Mouse (Mus musculus) kidney, embryonic 15.5 days (tissue): ENCODE measurements around the gene Fastkd5. TPM values are rescaled to one million over a fixed set of nuclear protein-coding genes. Genes with fewer than 3 reads are reported as not detected.

ENCODE experiments used
- ATAC-seq: fragments of 200-750 bp; cut with Nextera tagmentation; replicated peaks from 2 replicates; pipeline ENCODE4 v1.8.0; 2017; ENCODE audit warnings: moderate TSS enrichment; ENCODE audit not compliant: low FRiP score
- H3K27ac ChIP-seq: fragments of 300-500 bp; sonication (generic); 2 replicates; pipeline ENCODE4 v1.5.1; 2015; ENCODE audit warnings: mild to moderate bottlenecking, inconsistent platforms
- H3K27me3 ChIP-seq: fragments of 300-500 bp; sonication (generic); 2 replicates; pipeline ENCODE4 v1.6.1; 2015; ENCODE audit warnings: inconsistent platforms
- H3K36me3 ChIP-seq: fragments of 300-500 bp; sonication (generic); 2 replicates; pipeline ENCODE4 v1.6.1; 2015; ENCODE audit warnings: inconsistent platforms
- H3K4me1 ChIP-seq: fragments of 300-500 bp; sonication (generic); 2 replicates; pipeline ENCODE4 v1.6.1; 2015; ENCODE audit warnings: inconsistent platforms
- H3K4me2 ChIP-seq: fragments of 300-500 bp; sonication (generic); 2 replicates; pipeline ENCODE4 v1.6.1; 2015; ENCODE audit warnings: moderate library complexity, mild to moderate bottlenecking, inconsistent platforms
- H3K4me3 ChIP-seq: fragments of 300-500 bp; sonication (generic); replicated peaks from 2 replicates; pipeline ENCODE4 v1.5.1; 2015; ENCODE audit warnings: mild to moderate bottlenecking, inconsistent platforms
- H3K9ac ChIP-seq: fragments of 300-500 bp; sonication (generic); 2 replicates; pipeline ENCODE4 v1.6.1; 2015; ENCODE audit warnings: mild to moderate bottlenecking, inconsistent platforms
- H3K9me3 ChIP-seq: fragments of 300-500 bp; sonication (generic); replicated peaks from 2 replicates; pipeline ENCODE4 v1.6.1; 2016; ENCODE audit warnings: inconsistent platforms
- WGBS: fragments of 180-500 bp; shearing (Covaris S2); methylation state at CpG from one replicate; pipeline ENCODE4 v1.1.7; 2015; ENCODE audit warnings: mixed read lengths; 5-methylcytosine and 5-hydroxymethylcytosine counted together
- polyA plus RNA-seq: library from polyadenylated mRNA; unstranded; fragments of >200 nt; fragmentation: Nextera tagmentation; extraction: Ambion mirVana; gene quantifications from 2 replicates; pipeline ENCODE4 v1.2.1, GENCODE M21; 2015

The Fastkd5 gene
- polyA plus RNA-seq, 1 experiment from 2014 or later, result 17.3 TPM

DNA sequence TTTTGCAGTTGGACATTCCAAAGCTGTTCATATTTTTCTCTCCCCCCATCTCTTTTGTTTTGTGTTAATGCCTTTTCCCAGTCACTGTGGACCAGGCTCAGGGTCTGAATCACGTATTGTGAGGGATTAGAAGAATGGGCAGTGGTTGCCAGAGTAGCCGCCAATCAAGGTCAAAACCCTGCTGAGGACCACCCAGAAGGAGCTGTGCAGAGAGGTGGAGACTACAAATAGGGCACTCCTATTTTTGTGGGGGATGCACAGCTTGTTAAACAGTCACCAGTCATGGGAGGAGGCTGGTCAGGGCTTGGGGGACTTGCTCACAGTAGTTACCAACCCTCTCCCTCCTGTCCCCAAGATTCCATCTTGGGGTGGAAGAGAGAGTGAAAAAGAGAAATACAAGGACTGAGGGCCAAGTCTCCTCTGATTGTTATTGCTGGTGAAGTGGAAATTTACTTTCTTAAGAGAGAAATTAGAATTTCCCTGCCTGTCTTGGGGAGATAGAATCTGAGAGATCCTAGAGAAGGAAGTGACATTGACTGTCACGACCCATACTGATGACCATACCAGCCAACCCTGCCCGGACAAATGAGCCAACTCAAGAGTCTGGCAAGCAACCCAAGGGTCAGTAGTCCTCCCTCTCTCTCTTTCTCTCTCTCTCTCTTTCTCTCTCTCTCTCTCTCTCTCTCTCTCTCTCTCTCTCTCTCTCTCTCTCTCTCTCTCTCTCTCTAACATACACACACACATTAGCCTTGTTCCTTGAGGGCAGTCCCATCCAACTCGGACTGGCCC lies 3.3 kb upstream of the Fastkd5 start:
- peaks cover 41% of the 10 kb centered on the region for H3K27me3 ChIP-seq
- no peak for ATAC-seq
- peaks cover 59% of the 10 kb centered on the region for H3K4me1 ChIP-seq
- H3K4me2 ChIP-seq, result no peak overlapping the region
- 62% methylated on average over 5 of the region's 5 CpGs for WGBS
- peak overlapping the region; percentile 6; the same call in 1 of the 2 replicates for H3K27ac ChIP-seq
- H3K9ac ChIP-seq, result no peak overlapping the region
- 0 out of 2 replicates have a peak, but pooled peaks cover 4% of the 10 kb centered on the region for H3K36me3 ChIP-seq
- H3K4me3 ChIP-seq, result no peak overlapping the region
- no peaks in the 10 kb centered on the region for H3K9me3 ChIP-seq

DNA sequence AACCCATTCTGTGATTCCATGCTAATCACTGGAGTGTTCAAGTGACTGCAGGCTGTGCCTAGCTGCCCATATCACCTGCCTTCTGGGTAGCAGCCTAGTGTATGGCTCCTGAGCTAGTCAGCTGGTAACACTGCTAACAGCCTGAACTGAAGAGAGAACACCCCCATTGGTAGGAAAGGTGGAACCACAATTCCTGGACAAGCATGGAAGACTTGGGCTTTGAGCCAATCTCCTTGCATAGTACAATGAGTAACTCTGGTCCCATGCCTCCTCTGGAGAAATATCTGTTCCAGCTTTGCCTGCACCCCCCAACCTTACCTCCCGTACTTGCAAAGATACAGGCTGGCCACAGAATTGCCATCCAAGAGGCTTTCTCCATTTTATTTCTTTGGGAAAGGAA lies 2.6 kb upstream of the Fastkd5 start:
- ATAC-seq, result no peak
- Histone ChIP-seq H3K4me3 (no peak overlapping the region), H3K9ac (no peak overlapping the region), H3K27ac (no peak overlapping the region), H3K4me1 (peaks cover 53% of the 10 kb centered on the region), H3K27me3 (peaks cover 39% of the 10 kb centered on the region), H3K36me3 (peaks cover 11% of the 10 kb centered on the region; the same call in 1 of the 2 replicates), H3K4me2 (no peak overlapping the region), H3K9me3 (no peaks in the 10 kb centered on the region)
- 80% methylated on average over 1 of the region's 1 CpGs for WGBS

DNA sequence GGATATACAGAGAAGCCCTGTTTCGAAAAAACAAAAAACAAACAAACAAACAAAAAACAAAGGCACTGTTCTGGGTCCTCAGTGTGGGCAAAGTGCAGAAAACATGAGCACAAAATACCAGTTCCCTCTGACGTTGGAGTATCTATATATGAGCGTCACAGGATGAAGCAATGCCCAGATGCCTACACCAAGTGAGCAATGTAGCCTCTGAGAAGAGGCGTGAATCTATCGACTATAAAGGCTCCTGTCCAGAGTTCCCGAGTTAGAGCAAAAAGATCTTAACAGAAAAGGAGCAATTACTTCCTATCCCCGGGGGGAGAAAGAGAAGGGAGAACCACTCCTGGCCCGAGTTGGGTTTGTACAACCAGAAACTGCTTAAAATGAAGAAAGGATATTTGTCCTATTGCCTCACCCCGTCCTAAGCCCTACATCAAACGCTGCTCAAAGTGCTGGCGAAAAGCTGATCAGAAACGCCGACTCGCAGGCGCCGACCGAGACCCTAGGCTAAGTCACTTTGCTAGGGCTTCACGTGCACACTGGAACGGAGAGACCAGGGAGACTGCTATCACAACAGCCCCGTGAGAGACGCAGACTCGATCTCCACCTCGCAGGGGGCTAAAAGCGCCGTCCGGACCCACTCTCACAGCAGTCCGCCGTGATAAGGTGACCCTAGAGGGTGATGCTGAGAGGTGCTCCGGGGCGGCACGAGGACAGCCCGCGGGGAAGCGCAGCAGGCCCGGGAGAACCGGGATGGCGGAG lies 568 bp downstream of the Fastkd5 start:
- WGBS, result 2% methylated on average over 37 of the region's 37 CpGs
- Histone ChIP-seq H3K9me3 (no peaks in the 10 kb centered on the region), H3K36me3 (peaks cover 32% of the 10 kb centered on the region), H3K4me1 (peaks cover 22% of the 10 kb centered on the region), H3K27ac (peak overlapping the region; percentile 81), H3K9ac (peak overlapping the region; percentile 83), H3K4me3 (peak overlapping the region; percentile 73), H3K27me3 (peaks cover 8% of the 10 kb centered on the region), H3K4me2 (peak overlapping the region; percentile 90)
- peak; percentile 40 for ATAC-seq

DNA sequence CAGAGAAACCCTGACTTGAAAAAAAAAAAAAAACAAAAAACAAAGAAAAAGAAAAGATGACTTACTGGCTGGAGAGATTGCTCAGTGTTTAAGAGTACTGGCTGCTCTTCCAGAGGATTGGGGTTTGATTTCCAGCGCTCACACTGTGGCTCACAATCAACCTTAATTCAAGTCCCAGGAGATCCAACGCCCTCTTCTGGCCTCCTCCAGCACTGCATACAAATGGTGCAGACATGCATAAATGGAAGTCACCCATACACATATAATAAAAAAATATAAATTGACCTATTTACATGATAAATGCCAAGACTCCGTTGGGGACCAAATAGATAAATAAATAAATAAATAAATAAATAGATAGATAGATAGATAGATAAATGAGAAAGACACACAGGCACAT lies 1.4 kb downstream of the Fastkd5 start:
- Histone ChIP-seq H3K4me2 (peak overlapping the region; percentile 90), H3K27ac (no peak overlapping the region), H3K9me3 (no peaks in the 10 kb centered on the region), H3K36me3 (peaks cover 37% of the 10 kb centered on the region), H3K4me1 (peaks cover 14% of the 10 kb centered on the region), H3K4me3 (peak overlapping the region; percentile 73), H3K27me3 (no peaks in the 10 kb centered on the region), H3K9ac (no peak overlapping the region; the same call in 1 of the 2 replicates)
- no peak for ATAC-seq
- WGBS, result 62% methylated on average over 3 of the region's 3 CpGs

DNA sequence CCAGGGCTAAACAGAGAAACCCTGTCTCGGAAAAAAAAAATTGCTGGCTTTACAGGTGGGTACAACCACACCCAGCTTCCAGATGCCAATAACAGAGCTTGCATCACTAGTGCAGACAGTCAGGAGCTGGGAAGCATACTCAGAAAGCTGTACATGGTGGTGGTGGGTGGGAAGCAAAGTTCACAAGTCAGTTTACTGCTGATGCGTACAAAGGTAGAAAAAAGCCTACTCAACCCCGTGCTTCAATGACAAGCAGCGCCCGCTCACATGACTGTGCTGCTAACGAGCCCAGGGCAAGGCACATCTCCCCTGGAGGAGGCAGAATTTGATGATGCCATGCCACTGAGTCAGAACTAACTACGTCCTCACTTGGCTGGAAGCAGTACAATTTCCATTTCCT lies 10.9 kb downstream of the Fastkd5 start:
- Histone ChIP-seq H3K4me2 (no peak overlapping the region), H3K36me3 (peaks cover 75% of the 10 kb centered on the region), H3K4me1 (no peaks in the 10 kb centered on the region), H3K9ac (no peak overlapping the region), H3K27me3 (no peaks in the 10 kb centered on the region), H3K27ac (no peak overlapping the region), H3K4me3 (no peak overlapping the region), H3K9me3 (no peaks in the 10 kb centered on the region)
- no peak for ATAC-seq
- 91% methylated on average over 7 of the region's 7 CpGs for WGBS

DNA sequence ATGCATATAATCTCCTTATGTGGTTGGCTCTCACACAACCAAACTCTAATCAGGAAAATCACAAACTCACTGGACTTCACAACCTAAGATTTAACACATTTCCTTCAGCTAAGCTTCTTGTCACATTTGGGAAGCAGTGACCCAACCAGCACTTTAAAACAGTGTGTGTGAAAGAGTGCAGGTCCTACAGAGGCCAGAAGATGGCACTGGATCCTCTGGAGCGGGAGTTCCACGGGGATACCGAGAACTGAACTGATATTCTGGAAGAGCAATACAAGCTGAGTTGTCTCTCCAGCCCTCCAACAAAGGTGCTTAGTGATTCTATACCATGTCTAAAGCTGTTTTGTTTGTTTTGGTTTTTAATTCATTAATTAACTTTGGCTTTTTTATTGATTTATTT lies 16.7 kb downstream of the Fastkd5 start:
- ATAC-seq, result no peak

DNA sequence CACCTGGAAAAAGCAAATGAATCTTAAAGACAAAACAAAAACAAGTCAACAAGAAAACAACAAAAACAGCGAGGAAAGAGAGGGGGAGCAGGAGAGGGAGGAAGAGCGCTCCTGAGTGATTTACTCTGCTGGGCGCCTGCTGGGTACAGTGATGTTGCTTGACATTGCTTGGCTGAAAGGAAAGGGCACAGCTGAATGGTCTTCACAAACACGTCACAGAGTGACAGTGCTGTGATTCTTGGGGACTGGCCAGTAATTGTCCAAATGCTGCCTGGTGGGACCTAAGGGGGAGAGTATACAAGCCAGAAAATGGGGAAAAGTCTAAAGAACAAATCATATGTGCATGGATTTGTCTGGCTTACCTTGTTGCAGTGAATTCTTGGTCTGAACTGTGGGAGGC lies 27.6 kb downstream of the Fastkd5 start:
- 85% methylated on average over 4 of the region's 4 CpGs for WGBS
- Histone ChIP-seq H3K9ac (no peak overlapping the region), H3K9me3 (no peaks in the 10 kb centered on the region), H3K4me1 (no peaks in the 10 kb centered on the region), H3K27me3 (no peaks in the 10 kb centered on the region), H3K4me2 (no peak overlapping the region), H3K36me3 (peaks cover 66% of the 10 kb centered on the region), H3K4me3 (no peak overlapping the region), H3K27ac (no peak overlapping the region)
- ATAC-seq, result no peak

More for the DNA sequence above, 16.7 kb downstream of the Fastkd5 start:
- H3K9me3 ChIP-seq, result no peaks in the 10 kb centered on the region
- 72% methylated on average over 3 of the region's 3 CpGs for WGBS
- H3K27ac ChIP-seq, result no peak overlapping the region
- H3K4me2 ChIP-seq, result no peak overlapping the region
- no peaks in the 10 kb centered on the region for H3K27me3 ChIP-seq
- H3K9ac ChIP-seq, result no peak overlapping the region
- no peak overlapping the region for H3K4me3 ChIP-seq
- H3K4me1 ChIP-seq, result no peaks in the 10 kb centered on the region
- H3K36me3 ChIP-seq, result peaks cover 48% of the 10 kb centered on the region

DNA sequence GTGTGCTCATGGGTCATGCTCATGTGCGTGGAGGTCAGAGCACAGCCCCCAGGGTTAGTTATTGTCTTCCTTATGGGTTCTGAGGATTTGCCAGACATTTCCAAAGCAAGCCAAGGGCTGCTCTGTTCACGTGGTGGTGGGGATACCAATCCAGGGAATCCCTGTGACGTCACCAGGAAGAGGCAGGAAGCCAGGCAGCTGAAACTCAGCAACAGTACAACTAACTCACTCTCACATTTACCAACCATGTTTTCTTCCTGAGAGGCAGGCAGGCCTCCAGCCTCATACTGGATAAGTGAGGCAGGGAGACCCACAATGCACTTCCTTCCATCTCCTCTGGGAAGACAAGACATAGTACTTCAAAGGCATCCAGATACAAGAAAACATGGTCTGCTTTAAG lies 31.4 kb downstream of the Fastkd5 start:
- Histone ChIP-seq H3K4me3 (no peak overlapping the region), H3K4me1 (no peaks in the 10 kb centered on the region), H3K36me3 (peaks cover 89% of the 10 kb centered on the region), H3K9ac (no peak overlapping the region), H3K9me3 (no peaks in the 10 kb centered on the region), H3K27me3 (no peaks in the 10 kb centered on the region), H3K27ac (no peak overlapping the region), H3K4me2 (no peak overlapping the region)
- 76% methylated on average over 3 of the region's 3 CpGs for WGBS
- ATAC-seq, result no peak

DNA sequence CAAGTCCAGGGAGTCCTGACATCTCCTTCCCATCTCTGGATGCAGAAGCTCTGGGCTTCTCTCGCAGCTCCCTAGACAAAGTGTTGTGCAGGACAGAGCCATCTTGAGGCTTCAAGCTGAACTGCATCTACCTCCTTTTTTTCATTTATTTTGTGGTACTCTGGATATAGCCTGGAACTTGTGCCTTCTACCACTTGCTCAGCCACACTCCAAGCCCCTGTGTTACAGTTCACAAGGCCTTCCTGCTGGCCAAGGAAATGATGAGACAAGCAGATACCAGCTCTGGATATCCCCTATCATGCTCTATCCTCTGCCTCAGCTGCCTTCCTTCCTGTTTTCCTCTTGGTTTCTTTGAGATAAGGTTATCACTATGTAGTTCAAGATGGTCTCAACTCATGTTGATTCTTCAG lies 32.2 kb downstream of the Fastkd5 start:
- no peaks in the 10 kb centered on the region for H3K9me3 ChIP-seq
- H3K9ac ChIP-seq, result no peak overlapping the region
- no peak overlapping the region for H3K27ac ChIP-seq
- H3K4me1 ChIP-seq, result no peaks in the 10 kb centered on the region
- peaks cover 86% of the 10 kb centered on the region for H3K36me3 ChIP-seq
- WGBS, result 14% methylated on average over 1 of the region's 1 CpGs
- no peaks in the 10 kb centered on the region for H3K27me3 ChIP-seq
- no peak overlapping the region for H3K4me2 ChIP-seq
- no peak for ATAC-seq
- no peak overlapping the region for H3K4me3 ChIP-seq

DNA sequence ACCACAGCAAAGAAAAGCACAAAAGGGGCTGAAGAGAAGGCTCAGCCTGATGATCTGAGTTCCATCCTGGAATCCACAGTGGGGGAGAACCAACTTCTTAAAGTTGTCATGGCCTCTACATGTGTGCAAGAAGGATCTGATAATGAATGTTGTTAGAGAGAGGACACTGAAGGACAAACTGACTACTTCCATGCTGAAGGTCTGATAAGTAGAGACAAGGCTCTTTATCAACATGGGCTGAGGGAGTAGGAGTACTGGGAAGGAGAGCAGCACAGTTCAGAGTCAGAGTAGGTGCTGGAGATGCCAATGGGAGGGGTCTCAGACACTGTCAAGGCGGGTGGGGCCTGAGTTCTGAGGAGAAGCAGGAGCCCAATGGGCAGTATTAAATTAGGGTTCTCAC lies 34.2 kb downstream of the Fastkd5 start:
- no peaks in the 10 kb centered on the region for H3K27me3 ChIP-seq
- no peaks in the 10 kb centered on the region for H3K9me3 ChIP-seq
- H3K4me1 ChIP-seq, result no peaks in the 10 kb centered on the region
- no peak overlapping the region for H3K27ac ChIP-seq
- H3K4me2 ChIP-seq, result no peak overlapping the region
- H3K36me3 ChIP-seq, result peaks cover 80% of the 10 kb centered on the region
- WGBS, result 85% methylated on average over 1 of the region's 1 CpGs
- no peak for ATAC-seq
- no peak overlapping the region for H3K9ac ChIP-seq
- no peak overlapping the region for H3K4me3 ChIP-seq

DNA sequence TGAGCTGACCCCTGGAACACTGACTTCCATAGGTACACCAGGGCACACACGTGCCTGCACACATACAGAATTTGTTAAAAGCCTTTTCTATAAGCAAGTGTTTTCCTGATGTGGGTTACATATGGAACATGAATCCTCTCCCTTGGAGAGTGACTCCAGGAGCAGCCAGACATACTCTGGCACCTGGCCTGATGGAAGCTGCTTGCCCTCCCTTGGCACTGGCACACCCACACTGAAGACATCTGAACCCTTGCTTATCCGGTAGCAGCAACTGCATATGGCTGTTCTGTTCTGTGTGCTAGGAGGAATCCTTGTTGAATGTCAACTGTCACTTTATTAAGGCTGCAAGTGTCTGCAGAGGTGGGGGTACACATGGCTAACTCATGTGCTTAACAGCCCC lies 38.8 kb downstream of the Fastkd5 start:
- 94% methylated on average over 2 of the region's 2 CpGs for WGBS
- H3K9me3 ChIP-seq, result no peaks in the 10 kb centered on the region
- no peaks in the 10 kb centered on the region for H3K4me1 ChIP-seq
- no peak overlapping the region for H3K27ac ChIP-seq
- H3K9ac ChIP-seq, result no peak overlapping the region
- H3K4me3 ChIP-seq, result no peak overlapping the region
- H3K4me2 ChIP-seq, result no peak overlapping the region
- peaks cover 45% of the 10 kb centered on the region for H3K36me3 ChIP-seq
- ATAC-seq, result no peak
- no peaks in the 10 kb centered on the region for H3K27me3 ChIP-seq

DNA sequence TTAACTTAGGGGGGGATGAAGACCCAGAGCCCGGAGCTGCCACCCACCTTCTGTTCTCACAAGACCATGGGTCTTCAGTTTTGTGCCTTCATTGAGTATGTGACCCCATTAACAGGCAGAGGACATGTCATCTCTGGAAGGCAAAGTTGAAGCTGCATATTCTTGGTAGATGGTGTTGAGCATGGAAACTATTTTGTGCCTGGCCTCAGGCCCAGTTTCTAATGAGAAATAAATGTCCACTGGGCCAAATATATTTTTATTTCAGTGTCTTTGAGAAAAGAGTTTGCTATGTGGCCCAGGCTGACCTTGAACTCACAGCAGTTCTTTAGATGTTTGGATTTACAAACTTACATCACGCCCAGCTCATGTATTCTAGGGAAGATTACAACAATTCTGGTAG lies 40.1 kb downstream of the Fastkd5 start:
- Histone ChIP-seq H3K36me3 (peaks cover 32% of the 10 kb centered on the region), H3K4me3 (no peak overlapping the region), H3K9ac (no peak overlapping the region), H3K27ac (no peak overlapping the region), H3K4me1 (no peaks in the 10 kb centered on the region), H3K27me3 (no peaks in the 10 kb centered on the region), H3K9me3 (no peaks in the 10 kb centered on the region), H3K4me2 (no peak overlapping the region)
- ATAC-seq, result no peak
- WGBS, result 90% methylated on average over 2 of the region's 2 CpGs
